Mouse (Mus musculus): ENCODE results near the gene Vmn1r192. TPM values are rescaled to one million over a fixed set of nuclear protein-coding genes. Genes with fewer than 3 reads are reported as not detected.
"Not testable (repeated sequence)": the region's sequence is repeated elsewhere in the genome, so short reads cannot be mapped to it uniquely, and the experiment has no call there.

Gene Vmn1r192
- total RNA-seq (2017): 0.12 TPM in 1 of 2 replicates, not detected in the other

GRCm38 (mm10) chr13:22191041-22191440 is at the start of gene Vmn1r192:
Gene Vmn1r192 (minus strand): TSS chr13:22191141.
- no peak for ATAC-seq (ENCODE audit: extremely low read depth, insufficient number of reproducible peaks, low FRiP score, poor library complexity, severe bottlenecking)

GRCm38 (mm10) chr13:22223060-22223459 is 32.1 kb upstream of the Vmn1r192 start, which contains the start of gene Vmn1r193:
Gene Vmn1r193 (minus strand): TSS chr13:22223160.
- ATAC-seq (ENCODE audit: extremely low read depth, insufficient number of reproducible peaks, low FRiP score, poor library complexity, severe bottlenecking): not testable (repeated sequence)

GRCm38 (mm10) chr13:22192756-22193155 is 1.8 kb upstream of the Vmn1r192 start:
- not testable (repeated sequence) for ATAC-seq (ENCODE audit: extremely low read depth, insufficient number of reproducible peaks, low FRiP score, poor library complexity, severe bottlenecking)

- no peak for ATAC-seq (ENCODE audit: extremely low read depth, insufficient number of reproducible peaks, low FRiP score, poor library complexity, severe bottlenecking)
These were observed 556 bp downstream of the Vmn1r192 start for GRCm38 (mm10) chr13:22190385-22190784.

- no peak for ATAC-seq (ENCODE audit: extremely low read depth, insufficient number of reproducible peaks, low FRiP score, poor library complexity, severe bottlenecking)
These were observed 1.6 kb downstream of the Vmn1r192 start for GRCm38 (mm10) chr13:22189313-22189712.

GRCm38 (mm10) chr13:22183869-22184268 is 7.1 kb downstream of the Vmn1r192 start, which contains the start of gene Vmn1r191:
Gene Vmn1r191 (minus strand): TSS chr13:22183969.
- no peak for ATAC-seq (ENCODE audit: extremely low read depth, insufficient number of reproducible peaks, low FRiP score, poor library complexity, severe bottlenecking)

GRCm38 (mm10) chr13:22168416-22168815 is 22.5 kb downstream of the Vmn1r192 start:
- no peak for ATAC-seq (ENCODE audit: extremely low read depth, insufficient number of reproducible peaks, low FRiP score, poor library complexity, severe bottlenecking)

GRCm38 (mm10) chr13:22136495-22137293 is 54.2 kb downstream of the Vmn1r192 start:
- ATAC-seq (ENCODE audit: extremely low read depth, insufficient number of reproducible peaks, low FRiP score, poor library complexity, severe bottlenecking): not testable (repeated sequence)

Other genes starting within 250 kb of the Vmn1r192 start
- gene Zfp184, start 246.0 kb downstream of the Vmn1r192 start, total RNA-seq (2017): 0.49 and 2.6 TPM in 2 replicates
- gene Pom121l2, start 209.9 kb downstream of the Vmn1r192 start, total RNA-seq (2017): not detected in 2 replicates
- 0.61 and 2.9 TPM in 2 replicates for gene Prss16, start 181.4 kb downstream of the Vmn1r192 start, total RNA-seq (2017)
- 15.1 and 66.2 TPM in 2 replicates for gene Hist1h2ah, start 155.6 kb downstream of the Vmn1r192 start, total RNA-seq (2017)
- gene Hist1h2bk, start 155.3 kb downstream of the Vmn1r192 start, total RNA-seq (2017): 11.9 and 12.2 TPM in 2 replicates
- 59.4 and 71.0 TPM in 2 replicates for gene Hist1h4i, start 149.8 kb downstream of the Vmn1r192 start, total RNA-seq (2017)
- 24.6 and 26.2 TPM in 2 replicates for gene Hist1h2ag, start 148.2 kb downstream of the Vmn1r192 start, total RNA-seq (2017)
- 25.8 and 31.3 TPM in 2 replicates for gene Hist1h2bj, start 147.9 kb downstream of the Vmn1r192 start, total RNA-seq (2017)
- gene Vmn1r188, start 106.7 kb downstream of the Vmn1r192 start, total RNA-seq (2017): not detected in 2 replicates
- gene Vmn1r189, start 85.3 kb downstream of the Vmn1r192 start, total RNA-seq (2017): 0.25 TPM in 1 of 2 replicates, not detected in the other
- not detected in 2 replicates for gene Vmn1r191, start 7.2 kb downstream of the Vmn1r192 start, total RNA-seq (2017)
- gene Vmn1r193, start 32.0 kb upstream of the Vmn1r192 start, total RNA-seq (2017): 0.12 TPM in 1 of 2 replicates, not detected in the other
- gene Vmn1r194, start 53.1 kb upstream of the Vmn1r192 start, total RNA-seq (2017): 0.93 TPM in 1 of 2 replicates, not detected in the other
- gene Vmn1r195, start 79.4 kb upstream of the Vmn1r192 start, total RNA-seq (2017): not detected in 2 replicates
- gene Vmn1r196, start 98.8 kb upstream of the Vmn1r192 start, total RNA-seq (2017): not detected in 2 replicates
- not detected in 2 replicates for gene Vmn1r197, start 133.4 kb upstream of the Vmn1r192 start, total RNA-seq (2017)
- 0.12 TPM in 2 replicates for gene Vmn1r198, start 159.2 kb upstream of the Vmn1r192 start, total RNA-seq (2017)
- gene Vmn1r199, start 188.7 kb upstream of the Vmn1r192 start, total RNA-seq (2017): not detected in 2 replicates
- not detected in 2 replicates for gene Vmn1r200, start 199.2 kb upstream of the Vmn1r192 start, total RNA-seq (2017)

Measured in neutrophil, adult 5-6 weeks (primary cell).